Mouse (Mus musculus): ENCODE results near the gene Atp11a. TPM values are rescaled to one million over a fixed set of nuclear protein-coding genes. Genes with fewer than 3 reads are reported as not detected.

Atp11a gene
- total and polyA plus RNA-seq, 3 experiments: 20.9 to 39.7 TPM; not detected in 1

GRCm38 (mm10) chr8:12874971-12875370 lies 118.2 kb downstream of the Atp11a start:
- Histone ChIP-seq H3K4me3 (ENCODE audit: control insufficient read depth in 1 of 2, insufficient read depth in 1 of 2, low read depth in 2 of 2, low read length in 2 of 2) (no peak overlapping the region), H3K36me3 (ENCODE audit: control insufficient read depth in 1 of 2, insufficient read depth in 2 of 2, low read length in 2 of 2) (peaks cover 0 to 6% of the 10 kb centered on the region in 2 experiments; a peak in 2 of 4 replicates), H3K4me1 (ENCODE audit: control insufficient read depth in 1 of 2, insufficient read depth in 2 of 2, low read length in 2 of 2) (peaks cover 9 to 16% of the 10 kb centered on the region in 2 experiments), H3K79me2 (ENCODE audit: control insufficient read depth, insufficient read depth, low read length, poor library complexity) (no peaks in the 10 kb centered on the region), H3K27ac (ENCODE audit: control insufficient read depth, low read depth, low read length) (no peak overlapping the region), H3K9me3 (replicated peaks; ENCODE audit: insufficient read depth, low read length) (no peaks in the 10 kb centered on the region), H3K9ac (ENCODE audit: control insufficient read depth, low read depth, low read length, poor library complexity, severe bottlenecking) (no peak overlapping the region), H3K27me3 (ENCODE audit: control insufficient read depth in 1 of 2, insufficient read depth in 2 of 2, low read length in 2 of 2) (no peaks in the 10 kb centered on the region)
- no peak for TF ChIP-seq KAT2A (conservative IDR thresholded peaks at IDR 0.05; ENCODE audit: low read depth, low read length)
- no peak for TF ChIP-seq USF1 (IDR thresholded peaks at IDR 0.05; ENCODE audit: low read depth, low read length)
- no peak for TF ChIP-seq BHLHE40 (IDR thresholded peaks at IDR 0.05; ENCODE audit: borderline replicate concordance, low read depth, low read length)
- TF ChIP-seq TAL1 (IDR thresholded peaks at IDR 0.05; ENCODE audit: low read length): no peak
- TF ChIP-seq CHD2 (IDR thresholded peaks at IDR 0.05; ENCODE audit: low read length): no peak
- no peak for TF ChIP-seq ZNF384 (IDR thresholded peaks at IDR 0.05; ENCODE audit: low read depth, low read length)
- no peak for TF ChIP-seq USF2 (IDR thresholded peaks at IDR 0.05; ENCODE audit: borderline replicate concordance in 1 of 2, insufficient read depth in 1 of 2, low read depth in 1 of 2, low read length in 2 of 2)
- TF ChIP-seq CTCF (IDR thresholded peaks at IDR 0.05 in 2 of 3, conservative IDR thresholded peaks at IDR 0.05 in 1 of 3; ENCODE audit: control insufficient read depth in 1 of 3, insufficient read depth in 1 of 3, low read depth in 2 of 3, low read length in 3 of 3, poor library complexity in 1 of 3, severe bottlenecking in 1 of 3): no peak
- TF ChIP-seq RCOR1 (IDR thresholded peaks at IDR 0.05; ENCODE audit: low read depth, low read length): no peak
- TF ChIP-seq EP300 (IDR thresholded peaks at IDR 0.05; ENCODE audit: low read depth in 1 of 2, low read length in 2 of 2): no peak
- TF ChIP-seq MAFK (IDR thresholded peaks at IDR 0.05; ENCODE audit: borderline replicate concordance, low read depth, low read length): no peak
- no peak for TF ChIP-seq MAZ (IDR thresholded peaks at IDR 0.05; ENCODE audit: low read depth, low read length)
- no peak for TF ChIP-seq MAX (IDR thresholded peaks at IDR 0.05; ENCODE audit: low read length)
- no peak for TF ChIP-seq ETS1 (IDR thresholded peaks at IDR 0.05; ENCODE audit: low read depth, low read length)
- TF ChIP-seq JUND (IDR thresholded peaks at IDR 0.05; ENCODE audit: low read depth, low read length): no peak
- no peak for TF ChIP-seq SMC3 (IDR thresholded peaks at IDR 0.05; ENCODE audit: low read depth, low read length)
- DNase-seq (ENCODE audit: low read depth, low spot score): peak; percentile 7

GRCm38 (mm10) chr8:12877126-12877525 lies 120.3 kb downstream of the Atp11a start:
- Histone ChIP-seq H3K4me1 (ENCODE audit: control insufficient read depth in 1 of 2, insufficient read depth in 2 of 2, low read length in 2 of 2) (peaks cover 9 to 21% of the 10 kb centered on the region in 2 experiments), H3K79me2 (ENCODE audit: control insufficient read depth, insufficient read depth, low read length, poor library complexity) (no peaks in the 10 kb centered on the region), H3K9ac (ENCODE audit: control insufficient read depth, low read depth, low read length, poor library complexity, severe bottlenecking) (no peak overlapping the region), H3K36me3 (ENCODE audit: control insufficient read depth in 1 of 2, insufficient read depth in 2 of 2, low read length in 2 of 2) (peaks cover 0 to 6% of the 10 kb centered on the region in 2 experiments; a peak in 2 of 4 replicates), H3K9me3 (replicated peaks; ENCODE audit: insufficient read depth, low read length) (no peaks in the 10 kb centered on the region), H3K27me3 (ENCODE audit: control insufficient read depth in 1 of 2, insufficient read depth in 2 of 2, low read length in 2 of 2) (no peaks in the 10 kb centered on the region), H3K4me3 (ENCODE audit: control insufficient read depth in 1 of 2, insufficient read depth in 1 of 2, low read depth in 2 of 2, low read length in 2 of 2) (no peak overlapping the region), H3K27ac (ENCODE audit: control insufficient read depth, low read depth, low read length) (no peak overlapping the region)
- no peak for DNase-seq (ENCODE audit: low read depth, low spot score)
- TF ChIP-seq ELF1 (IDR thresholded peaks at IDR 0.05; ENCODE audit: low read depth, low read length) (no peak), HCFC1 (IDR thresholded peaks at IDR 0.05; ENCODE audit: low read depth, low read length) (no peak), CHD2 (IDR thresholded peaks at IDR 0.05; ENCODE audit: low read length) (no peak), USF2 (IDR thresholded peaks at IDR 0.05; ENCODE audit: borderline replicate concordance in 1 of 2, insufficient read depth in 1 of 2, low read depth in 1 of 2, low read length in 2 of 2) (no peak), CHD1 (IDR thresholded peaks at IDR 0.05; ENCODE audit: low read depth, low read length) (no peak)
